Mouse (Mus musculus): ENCODE data around the gene Ddt. TPM values are rescaled to one million over a fixed set of nuclear protein-coding genes. Genes with fewer than 3 reads are reported as not detected.

Gene Ddt
- 59.7 and 65.3 TPM in 2 replicates for polyA plus RNA-seq (2012; rRNA removed)

DNA sequence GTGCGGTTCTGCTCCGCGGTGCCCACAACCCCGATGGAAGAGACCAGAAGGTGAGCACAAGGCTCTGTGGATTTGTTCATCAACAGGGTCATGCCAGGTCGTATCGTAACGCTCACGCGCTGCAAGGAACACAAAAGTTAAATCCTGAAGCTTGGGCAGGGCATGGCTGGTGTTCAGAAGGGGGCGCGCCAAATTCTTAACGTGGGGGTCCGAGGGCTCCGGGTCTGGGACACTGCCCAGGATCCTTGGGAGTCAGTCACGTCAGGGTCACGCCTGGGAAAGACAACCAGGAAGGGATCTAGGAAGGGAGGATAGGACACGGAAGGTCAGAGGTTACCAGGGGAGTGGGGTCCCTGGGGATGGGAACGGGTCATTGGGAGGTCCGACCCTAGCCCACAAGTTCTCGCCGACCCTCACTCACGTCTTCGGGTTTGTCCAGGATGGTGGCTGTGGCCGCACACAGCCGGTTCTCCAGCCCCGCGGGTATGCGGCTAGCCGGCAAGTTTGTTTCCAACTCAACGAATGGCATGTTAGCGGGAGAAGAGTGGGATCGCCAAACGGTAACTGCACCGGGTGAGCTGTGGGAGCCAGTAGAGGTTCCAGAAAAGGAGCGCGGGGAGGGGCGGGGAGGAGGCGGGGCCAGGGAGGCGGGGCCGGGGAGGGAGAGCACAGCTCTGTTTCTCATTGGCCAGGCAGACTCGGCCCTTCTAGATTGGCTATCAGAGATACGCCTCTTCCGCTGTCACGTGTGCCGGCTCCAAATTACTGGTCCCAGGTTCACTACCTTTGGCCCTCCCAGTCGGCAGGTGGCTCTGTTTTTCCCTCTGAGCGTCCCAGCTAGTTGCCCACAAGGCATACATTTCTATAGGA is at the start of gene Ddt:
Gene Ddt, minus strand, starts transcription at position 620 of the 870 bp plus-strand sequence.
- under 1% methylated on average over 47 of the region's 47 CpGs for WGBS
- peak within 1 kb of the TSS; percentile 82 for H3K4me3 ChIP-seq (replicated peaks; ENCODE audit: extremely low read depth, low read depth, low read length)
- DNase-seq = peak; percentile 76
- peak; percentile 85; the same call in 1 of the 2 replicates for TF ChIP-seq POLR2A (IDR thresholded peaks at IDR 0.05; ENCODE audit: borderline replicate concordance, extremely low read depth, low read depth, low read length)
- peak; percentile 27; the same call in 1 of the 2 replicates for TF ChIP-seq CTCF (IDR thresholded peaks at IDR 0.05; ENCODE audit: insufficient read depth, low read length)
- peaks cover 4% of the 10 kb centered on the region; the same call in 1 of the 2 replicates for H3K4me1 ChIP-seq (ENCODE audit: control insufficient read depth, insufficient read depth, low read length)

DNA sequence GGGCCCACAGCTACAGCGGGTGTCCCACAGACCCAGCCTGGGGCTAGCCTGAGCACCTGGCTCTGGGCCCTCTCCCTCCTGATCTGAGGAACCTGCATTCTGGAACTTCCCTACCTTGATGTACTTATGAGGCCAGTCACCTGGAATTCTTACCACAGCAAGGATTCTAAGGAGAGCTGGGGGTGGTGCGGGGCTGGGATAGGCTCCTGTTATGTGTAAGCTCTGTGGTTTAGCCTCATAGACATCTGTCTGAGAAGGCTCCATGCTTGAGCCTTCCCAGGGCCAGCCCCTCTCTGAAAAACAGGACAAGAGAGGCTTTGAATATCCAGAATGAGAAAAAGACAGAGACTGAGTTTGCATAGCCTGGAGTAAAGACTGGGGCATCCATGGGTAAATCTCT is 49.2 kb upstream of the Ddt start, which contains the start of gene Gstt4:
Gene Gstt4, minus strand, starts transcription at position 101 of the 400 bp plus-strand sequence.
- H3K4me1 ChIP-seq (ENCODE audit: control insufficient read depth, insufficient read depth, low read length) = 0 out of 2 replicates have a peak, but pooled peaks cover under 1% of the 10 kb centered on the region
- DNase-seq = no peak
- TF ChIP-seq CTCF (IDR thresholded peaks at IDR 0.05; ENCODE audit: insufficient read depth, low read length) (no peak), POLR2A (IDR thresholded peaks at IDR 0.05; ENCODE audit: borderline replicate concordance, extremely low read depth, low read depth, low read length) (no peak)
- no peak within 1 kb of the TSS for H3K4me3 ChIP-seq (replicated peaks; ENCODE audit: extremely low read depth, low read depth, low read length)
- 90% methylated on average over 2 of the region's 2 CpGs for WGBS

GRCm38 (mm10) chr10:75819882-75820281 is 46.7 kb upstream of the Ddt start:
- TF ChIP-seq POLR2A (IDR thresholded peaks at IDR 0.05; ENCODE audit: borderline replicate concordance, extremely low read depth, low read depth, low read length) = no peak
- no peak for TF ChIP-seq CTCF (IDR thresholded peaks at IDR 0.05; ENCODE audit: insufficient read depth, low read length)
- no peak for DNase-seq
- Histone ChIP-seq H3K4me3 (replicated peaks; ENCODE audit: extremely low read depth, low read depth, low read length) (no peak overlapping the region), H3K4me1 (ENCODE audit: control insufficient read depth, insufficient read depth, low read length) (no peaks in the 10 kb centered on the region)
- WGBS = 85% methylated on average over 5 of the region's 5 CpGs

GRCm38 (mm10) chr10:75818641-75819040 is 45.4 kb upstream of the Ddt start:
- 61% methylated on average over 10 of the region's 10 CpGs for WGBS
- DNase-seq = no peak
- TF ChIP-seq CTCF (IDR thresholded peaks at IDR 0.05; ENCODE audit: insufficient read depth, low read length) (no peak), POLR2A (IDR thresholded peaks at IDR 0.05; ENCODE audit: borderline replicate concordance, extremely low read depth, low read depth, low read length) (no peak)
- H3K4me3 ChIP-seq (replicated peaks; ENCODE audit: extremely low read depth, low read depth, low read length) = no peak overlapping the region
- no peaks in the 10 kb centered on the region for H3K4me1 ChIP-seq (ENCODE audit: control insufficient read depth, insufficient read depth, low read length)

DNA sequence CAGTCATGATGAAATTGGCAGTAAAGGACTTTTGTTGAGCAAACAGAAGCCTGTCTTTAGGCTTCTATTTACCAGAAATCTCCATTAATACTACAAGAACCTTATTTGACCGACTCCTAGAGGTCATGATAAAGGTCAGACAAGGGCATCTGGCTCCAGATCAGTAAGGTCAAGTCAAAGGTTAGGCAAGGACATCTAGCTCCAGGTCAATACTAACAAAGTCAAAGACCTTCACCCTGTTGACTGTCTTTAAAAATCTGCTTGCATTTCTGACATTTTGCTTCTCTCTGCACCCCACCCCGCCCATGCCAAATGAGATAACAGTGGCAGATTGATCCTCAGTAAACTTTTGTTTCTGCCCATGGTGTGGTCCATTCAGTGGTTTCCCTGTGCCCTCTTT is 31.0 kb upstream of the Ddt start:
- H3K4me1 ChIP-seq (ENCODE audit: control insufficient read depth, insufficient read depth, low read length) = no peaks in the 10 kb centered on the region
- TF ChIP-seq POLR2A (IDR thresholded peaks at IDR 0.05; ENCODE audit: borderline replicate concordance, extremely low read depth, low read depth, low read length) (no peak), CTCF (IDR thresholded peaks at IDR 0.05; ENCODE audit: insufficient read depth, low read length) (no peak)
- 66% methylated on average over 2 of the region's 2 CpGs for WGBS

DNA sequence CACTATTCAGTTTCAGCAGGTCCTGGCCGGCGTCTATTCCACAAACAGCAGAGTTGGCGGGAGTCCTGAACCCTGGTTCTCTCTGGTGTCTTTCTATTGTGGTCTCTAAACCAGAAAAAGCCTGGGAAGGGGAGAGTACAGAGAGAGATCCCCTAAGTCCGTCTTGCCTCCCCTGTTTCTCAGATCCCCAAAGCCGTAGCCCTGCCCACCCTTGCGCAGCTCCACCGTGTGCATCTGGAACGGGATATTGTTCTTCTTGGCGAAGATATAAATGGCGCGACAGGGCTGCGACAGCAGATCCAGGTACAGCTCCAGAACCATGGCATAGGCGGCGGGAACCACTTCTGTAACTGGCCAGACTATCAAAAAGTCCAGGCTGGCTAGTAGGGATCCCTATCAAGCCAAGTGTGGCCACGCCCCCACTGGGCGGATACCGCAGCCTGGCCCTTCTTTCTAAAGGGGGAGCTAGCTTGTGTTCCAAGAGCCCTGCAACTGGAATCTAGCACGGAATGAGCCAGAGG is 25.0 kb upstream of the Ddt start, which contains the start of gene Gstt1:
Gene Gstt1, minus strand, starts transcription at position 409 of the 521 bp plus-strand sequence.
- TF ChIP-seq CTCF (IDR thresholded peaks at IDR 0.05; ENCODE audit: insufficient read depth, low read length) = no peak
- peak; percentile 58; the same call in 1 of the 2 replicates for TF ChIP-seq POLR2A (IDR thresholded peaks at IDR 0.05; ENCODE audit: borderline replicate concordance, extremely low read depth, low read depth, low read length)

More for the DNA sequence above, 31.0 kb upstream of the Ddt start:
- no peak for DNase-seq
- no peak overlapping the region for H3K4me3 ChIP-seq (replicated peaks; ENCODE audit: extremely low read depth, low read depth, low read length)

DNA sequence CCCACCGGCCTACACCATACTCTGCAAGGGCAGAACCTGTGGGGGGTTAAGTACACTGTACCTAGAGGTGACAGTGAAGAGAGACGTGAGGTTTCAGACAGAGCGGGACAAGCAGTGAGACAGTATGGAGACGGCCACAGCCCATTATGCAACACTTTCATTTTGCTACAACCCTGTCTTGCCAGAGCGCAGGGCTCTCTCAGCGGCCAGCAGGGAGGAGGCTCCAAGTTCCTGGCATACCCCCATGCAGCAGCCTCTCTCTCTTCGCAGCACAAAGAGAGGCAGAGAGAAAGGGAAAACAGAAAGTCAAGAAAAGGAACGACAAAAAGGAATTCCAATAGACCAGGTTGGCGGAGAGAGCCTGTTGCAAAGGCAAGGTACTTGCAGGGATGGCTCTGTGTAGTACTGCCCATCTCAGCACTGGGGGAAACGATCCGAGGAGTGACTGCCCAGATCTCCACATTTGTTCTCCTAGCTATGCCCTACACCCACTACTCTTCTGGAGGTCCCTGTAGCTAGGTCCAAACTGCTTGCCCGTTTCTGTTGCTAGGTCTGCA is 24.5 kb upstream of the Ddt start:
- Histone ChIP-seq H3K4me1 (ENCODE audit: control insufficient read depth, insufficient read depth, low read length) (peaks cover 8% of the 10 kb centered on the region), H3K4me3 (replicated peaks; ENCODE audit: extremely low read depth, low read depth, low read length) (peak overlapping the region; percentile 82)
- DNase-seq = peak; percentile 62
- under 1% methylated on average over 12 of the region's 12 CpGs for WGBS
- TF ChIP-seq CTCF (IDR thresholded peaks at IDR 0.05; ENCODE audit: insufficient read depth, low read length) = no peak
- peak; percentile 59; the same call in 1 of the 2 replicates for TF ChIP-seq POLR2A (IDR thresholded peaks at IDR 0.05; ENCODE audit: borderline replicate concordance, extremely low read depth, low read depth, low read length)

More for the DNA sequence above, 25.0 kb upstream of the Ddt start, which contains the start of gene Gstt1:
- Histone ChIP-seq H3K4me3 (replicated peaks; ENCODE audit: extremely low read depth, low read depth, low read length) (peak within 1 kb of the TSS; percentile 82), H3K4me1 (ENCODE audit: control insufficient read depth, insufficient read depth, low read length) (peaks cover 8% of the 10 kb centered on the region)
- peak; percentile 77 for DNase-seq
- 1% methylated on average over 18 of the region's 18 CpGs for WGBS

- DNase-seq = peak; percentile 39
- Histone ChIP-seq H3K4me3 (replicated peaks; ENCODE audit: extremely low read depth, low read depth, low read length) (peak overlapping the region; percentile 49), H3K4me1 (ENCODE audit: control insufficient read depth, insufficient read depth, low read length) (peaks cover 8% of the 10 kb centered on the region)
- TF ChIP-seq CTCF (IDR thresholded peaks at IDR 0.05; ENCODE audit: insufficient read depth, low read length) (no peak), POLR2A (IDR thresholded peaks at IDR 0.05; ENCODE audit: borderline replicate concordance, extremely low read depth, low read depth, low read length) (no peak)
- 25% methylated on average over 11 of the region's 11 CpGs for WGBS
Measured at GRCm38 (mm10) chr10:75796731-75797516, 23.7 kb upstream of the Ddt start.

Measured in lung, adult 2 months (tissue).